ENCODE assay signal across 8 mouse cellular contexts in genomic region chr17:66417329-66417728, GRCm38 (mm10). TPM values are rescaled to one million over a fixed set of nuclear protein-coding genes. Genes with fewer than 3 reads are reported as not detected.
DNase-seq lines count a peak whose midpoint lies in the region; ATAC-seq lines count a peak whose summit lies in the region.

No protein-coding gene starts in this region.

- no peak for DNase-seq in heart, postnatal 36 days
- peak; percentile 70 for DNase-seq in Muller cell, postnatal 12 days (ENCODE audit: inconsistent ontology term)
- no peak for DNase-seq in spleen, adult 18-20 months
- no peak for DNase-seq in layer of hippocampus, adult 18-20 months (ENCODE audit: low spot score in 2 of 2)

- H3K36me3 ChIP-seq in heart, embryonic 13.5 days: no peaks in the 10 kb centered on the region
- no peaks in the 10 kb centered on the region for H3K36me3 ChIP-seq in hindbrain, embryonic 12.5 days
- no peaks in the 10 kb centered on the region for H3K36me3 ChIP-seq in midbrain, embryonic 13.5 days

- H3K4me1 ChIP-seq in heart, embryonic 13.5 days: peaks cover 12% of the 10 kb centered on the region; the same call in 1 of the 2 replicates
- H3K4me1 ChIP-seq in hindbrain, embryonic 12.5 days: peaks cover 51% of the 10 kb centered on the region
- H3K4me1 ChIP-seq in midbrain, embryonic 13.5 days (replicated peaks): peaks cover 50% of the 10 kb centered on the region

- no peak overlapping the region for H3K27ac ChIP-seq in heart, embryonic 13.5 days (replicated peaks)
- H3K27ac ChIP-seq in hindbrain, embryonic 12.5 days: peak overlapping the region; percentile 84
- peak overlapping the region; percentile 81 for H3K27ac ChIP-seq in midbrain, embryonic 13.5 days

- intact Hi-C loops in heart, postnatal 36 days (cut with DNase I): no loop called here

- ATAC-seq in heart, embryonic 13.5 days (ENCODE audit: extremely low read depth, insufficient number of reproducible peaks, low FRiP score, low TSS enrichment): no peak
- ATAC-seq in hindbrain, embryonic 12.5 days (ENCODE audit: low FRiP score): peak; percentile 62
- peak; percentile 16; the same call in 1 of the 2 replicates for ATAC-seq in midbrain, embryonic 13.5 days
- ATAC-seq in frontal cortex, adult (ENCODE audit: low TSS enrichment): no peak

- H3K27me3 ChIP-seq in heart, embryonic 13.5 days (replicated peaks): no peaks in the 10 kb centered on the region
- H3K27me3 ChIP-seq in hindbrain, embryonic 12.5 days: no peaks in the 10 kb centered on the region
- no peaks in the 10 kb centered on the region for H3K27me3 ChIP-seq in midbrain, embryonic 13.5 days

- H3K4me2 ChIP-seq in heart, embryonic 13.5 days: peak overlapping the region; percentile 45
- H3K4me2 ChIP-seq in hindbrain, embryonic 12.5 days (replicated peaks): peak overlapping the region; percentile 40
- peak overlapping the region; percentile 40 for H3K4me2 ChIP-seq in midbrain, embryonic 13.5 days (replicated peaks)

- H3K4me3 ChIP-seq in heart, embryonic 13.5 days: no peak overlapping the region
- H3K4me3 ChIP-seq in hindbrain, embryonic 12.5 days: no peak overlapping the region
- no peak overlapping the region for H3K4me3 ChIP-seq in midbrain, embryonic 13.5 days (replicated peaks)

- no peak overlapping the region for H3K9ac ChIP-seq in heart, embryonic 13.5 days
- H3K9ac ChIP-seq in hindbrain, embryonic 12.5 days: no peak overlapping the region
- peak overlapping the region; percentile 39 for H3K9ac ChIP-seq in midbrain, embryonic 13.5 days (replicated peaks)

- no peaks in the 10 kb centered on the region for H3K9me3 ChIP-seq in heart, embryonic 13.5 days
- H3K9me3 ChIP-seq in hindbrain, embryonic 12.5 days (replicated peaks): no peaks in the 10 kb centered on the region
- no peaks in the 10 kb centered on the region for H3K9me3 ChIP-seq in midbrain, embryonic 13.5 days

- 77% methylated on average over 5 of the region's 5 CpGs for WGBS in heart, embryonic 13.5 days
- 44% methylated on average over 5 of the region's 5 CpGs for WGBS in hindbrain, embryonic 12.5 days
- 36% methylated on average over 5 of the region's 5 CpGs for WGBS in midbrain, embryonic 13.5 days

RNA-seq across cellular contexts. Expression of gene Mtcl1, which starts 32.2 kb away (rescaled TPM):
- polyA plus RNA-seq in heart, embryonic 13.5 days (2015; fragmentation: Nextera tagmentation; extraction: Ambion mirVana): 1.3 and 1.5 TPM in 2 replicates
- 1 to 10 TPM; 4.4 to 6.3 TPM for total RNA-seq in heart, postnatal 36 days (2021)
- 60.3 and 60.4 TPM in 2 replicates for polyA plus RNA-seq in hindbrain, embryonic 12.5 days (2016; fragmentation: Nextera tagmentation; extraction: Ambion mirVana)
- polyA plus RNA-seq in midbrain, embryonic 13.5 days (2015; fragmentation: Nextera tagmentation; extraction: Ambion mirVana): 50.0 and 56.8 TPM in 2 replicates
- total RNA-seq in layer of hippocampus, adult 18-20 months (2021): 10 to 100 TPM; 42.8 to 53.0 TPM

Comparison
In these comparisons a context has a peak if more than half of its experiments do, and no peak if none do; other contexts are left out.
1. ATAC-seq: peak in hindbrain, embryonic 12.5 days (single experiment) and midbrain, embryonic 13.5 days (single experiment); none in heart, embryonic 13.5 days (single experiment) and frontal cortex, adult (single experiment).
2. RNA of gene Mtcl1, which starts 32.2 kb away (polyA plus RNA-seq): 60.3 to 60.4 TPM in hindbrain, embryonic 12.5 days and 50.0 to 56.8 TPM in midbrain, embryonic 13.5 days; 1.3 to 1.5 TPM in heart, embryonic 13.5 days; every median in the first group is over 10 times any median in the second.
3. Peak in every context shown above with its lines, with median percentiles within 50 percentile points of each other: H3K4me2 ChIP-seq.